Mouse (Mus musculus) hindbrain, embryonic 15.5 days (tissue): ENCODE data around the gene Acrv1. TPM values are rescaled to one million over a fixed set of nuclear protein-coding genes. Genes with fewer than 3 reads are reported as not detected.
"Not testable (repeated sequence)": the region's sequence is repeated elsewhere in the genome, so short reads cannot be mapped to it uniquely, and the experiment has no call there.

Experiments
- ATAC-seq: fragments of 200-750 bp; cut with Nextera tagmentation; 2 replicates; pipeline ENCODE4 v1.8.0; 2017; ENCODE audit warnings: low read depth, moderate number of reproducible peaks, moderate TSS enrichment; ENCODE audit not compliant: low FRiP score
- H3K27ac ChIP-seq: fragments of 300-500 bp; sonication (generic); replicated peaks from 2 replicates; pipeline ENCODE4 v1.5.1; 2015; ENCODE audit warnings: mild to moderate bottlenecking, inconsistent platforms
- H3K27me3 ChIP-seq: fragments of 300-500 bp; sonication (generic); 2 replicates; pipeline ENCODE4 v1.6.1; 2015; ENCODE audit warnings: control low read depth, inconsistent platforms
- H3K36me3 ChIP-seq: fragments of 300-500 bp; sonication (generic); 2 replicates; pipeline ENCODE4 v1.6.1; 2015; ENCODE audit warnings: control low read depth, inconsistent platforms
- H3K4me1 ChIP-seq: fragments of 300-500 bp; sonication (generic); replicated peaks from 2 replicates; pipeline ENCODE4 v1.6.1; 2015; ENCODE audit warnings: control low read depth, inconsistent platforms
- H3K4me2 ChIP-seq: fragments of 300-500 bp; sonication (generic); 2 replicates; pipeline ENCODE4 v1.6.1; 2015; ENCODE audit warnings: moderate library complexity, mild to moderate bottlenecking, inconsistent platforms
- H3K4me3 ChIP-seq: fragments of 300-500 bp; sonication (generic); 2 replicates; pipeline ENCODE4 v1.5.1; 2015; ENCODE audit warnings: mild to moderate bottlenecking, inconsistent platforms
- H3K9ac ChIP-seq: fragments of 300-500 bp; sonication (generic); 2 replicates; pipeline ENCODE4 v1.6.1; 2015; ENCODE audit warnings: inconsistent platforms
- H3K9me3 ChIP-seq: fragments of 300-500 bp; sonication (generic); 2 replicates; pipeline ENCODE4 v1.6.1; 2016; ENCODE audit warnings: control low read depth, inconsistent platforms
- WGBS: fragments of 180-500 bp; shearing (Covaris S2); methylation state at CpG from one replicate; pipeline ENCODE4 v1.1.7; 2015; 5-methylcytosine and 5-hydroxymethylcytosine counted together
- polyA plus RNA-seq: library from polyadenylated mRNA; unstranded; fragments of >200 nt; fragmentation: Nextera tagmentation; extraction: Ambion mirVana; gene quantifications from 2 replicates; pipeline ENCODE4 v1.2.1, GENCODE M21; 2015

The Acrv1 gene
- not detected in 2 replicates for polyA plus RNA-seq

DNA sequence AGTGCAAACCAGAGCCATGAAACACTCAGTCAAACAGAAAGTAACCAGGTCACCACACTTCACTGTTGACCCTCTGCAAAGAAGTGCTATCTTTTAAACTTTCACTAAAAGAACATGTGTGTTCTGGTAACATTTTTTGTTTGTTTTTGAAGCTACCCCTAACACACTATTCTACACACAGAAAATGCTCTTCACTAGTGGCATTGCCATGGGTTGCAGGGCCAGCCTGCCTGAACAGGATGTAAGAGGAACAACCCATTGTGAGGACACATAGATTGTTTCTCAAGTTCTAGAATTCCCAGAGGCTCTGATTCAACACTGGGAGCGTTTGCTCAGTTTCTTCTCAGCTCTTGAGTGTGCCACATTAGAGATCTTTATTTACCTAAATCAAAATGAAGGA is at the start of gene Acrv1:
Gene Acrv1, plus strand, starts transcription at position 301 of the 400 bp plus-strand sequence.
- H3K27ac ChIP-seq: no peak within 1 kb of the TSS
- no peak within 1 kb of the TSS for H3K4me3 ChIP-seq
- no peaks in the 10 kb centered on the region for H3K27me3 ChIP-seq
- no peak within 1 kb of the TSS for H3K4me2 ChIP-seq
- H3K4me1 ChIP-seq: no peaks in the 10 kb centered on the region
- ATAC-seq: no peak
- H3K9me3 ChIP-seq: no peaks in the 10 kb centered on the region
- no peak within 1 kb of the TSS for H3K9ac ChIP-seq
- H3K36me3 ChIP-seq: no peaks in the 10 kb centered on the region
- 73% methylated on average over 1 of the region's 1 CpGs for WGBS

DNA sequence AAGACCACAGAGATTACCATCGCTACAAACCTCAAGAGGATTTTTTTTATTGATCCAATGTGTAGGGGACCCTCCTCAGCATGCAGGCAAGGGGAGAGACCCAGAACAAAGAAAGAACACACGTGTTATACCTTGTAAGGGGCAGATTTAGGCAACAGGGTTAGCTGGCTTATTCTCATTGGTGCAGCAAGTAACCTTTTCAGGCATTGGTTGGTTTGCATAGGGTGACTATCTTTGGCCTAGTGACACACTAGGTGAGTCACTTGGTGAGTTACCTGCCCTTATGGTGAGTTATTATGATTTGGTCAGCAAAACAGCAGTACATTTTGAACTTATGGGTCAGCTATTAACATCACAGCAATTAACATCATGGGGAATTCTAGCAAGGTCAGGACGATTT is 49.7 kb upstream of the Acrv1 start, which contains the start of gene A630095E13Rik:
Gene A630095E13Rik, minus strand, starts transcription at position 101 of the 400 bp plus-strand sequence.
- H3K9me3 ChIP-seq, H3K36me3 ChIP-seq, H3K4me1 ChIP-seq, H3K4me2 ChIP-seq, H3K27me3 ChIP-seq, H3K4me3 ChIP-seq, ATAC-seq, H3K9ac ChIP-seq, H3K27ac ChIP-seq: not testable (repeated sequence)
- 66% methylated on average over 3 of the region's 3 CpGs for WGBS

GRCm38 (mm10) chr9:36681424-36681823 is 11.6 kb upstream of the Acrv1 start:
- Histone ChIP-seq H3K4me1 (no peaks in the 10 kb centered on the region), H3K9ac (no peak overlapping the region), H3K27ac (no peak overlapping the region), H3K36me3 (no peaks in the 10 kb centered on the region), H3K27me3 (no peaks in the 10 kb centered on the region), H3K4me3 (no peak overlapping the region), H3K4me2 (no peak overlapping the region), H3K9me3 (no peaks in the 10 kb centered on the region)
- no peak for ATAC-seq
- 77% methylated on average over 2 of the region's 2 CpGs for WGBS

- Histone ChIP-seq H3K4me2 (no peak overlapping the region), H3K27me3 (no peaks in the 10 kb centered on the region), H3K36me3 (no peaks in the 10 kb centered on the region), H3K4me3 (no peak overlapping the region), H3K9me3 (no peaks in the 10 kb centered on the region), H3K27ac (no peak overlapping the region), H3K4me1 (no peaks in the 10 kb centered on the region), H3K9ac (no peak overlapping the region)
- no peak for ATAC-seq
These were observed 5.7 kb upstream of the Acrv1 start for GRCm38 (mm10) chr9:36687329-36687728.

GRCm38 (mm10) chr9:36694276-36694675 is 1.3 kb downstream of the Acrv1 start:
- 96% methylated on average over 10 of the region's 10 CpGs for WGBS
- ATAC-seq: no peak
- Histone ChIP-seq H3K36me3 (no peaks in the 10 kb centered on the region), H3K4me3 (no peak overlapping the region), H3K27me3 (no peaks in the 10 kb centered on the region), H3K9me3 (no peaks in the 10 kb centered on the region), H3K9ac (no peak overlapping the region), H3K27ac (no peak overlapping the region), H3K4me1 (no peaks in the 10 kb centered on the region), H3K4me2 (no peak overlapping the region)

DNA sequence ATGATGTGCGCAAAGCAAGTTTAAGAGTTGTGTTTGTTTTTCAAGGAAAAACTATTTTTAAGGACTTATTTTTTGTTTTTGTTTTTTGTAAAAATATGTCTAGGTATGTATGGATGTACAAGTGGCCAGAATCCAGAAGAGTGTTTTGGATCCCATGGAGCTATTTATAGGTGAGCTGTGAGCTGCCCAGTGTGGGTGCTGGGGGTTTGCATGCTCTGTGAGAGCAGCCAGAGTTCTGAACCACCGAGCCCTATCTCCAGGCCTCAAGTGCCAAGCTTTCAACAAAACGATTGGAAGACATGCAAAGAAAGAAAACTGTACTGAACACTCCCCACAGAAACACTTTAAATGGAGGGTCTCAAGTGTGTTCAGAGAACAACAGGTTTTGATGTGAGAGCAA is 12.9 kb downstream of the Acrv1 start:
- Histone ChIP-seq H3K36me3 (0 out of 2 replicates have a peak, but pooled peaks cover 6% of the 10 kb centered on the region), H3K9me3 (no peaks in the 10 kb centered on the region), H3K4me2 (no peak overlapping the region), H3K4me1 (no peaks in the 10 kb centered on the region), H3K4me3 (no peak overlapping the region), H3K27me3 (no peaks in the 10 kb centered on the region), H3K27ac (no peak overlapping the region), H3K9ac (no peak overlapping the region)
- ATAC-seq: no peak
- WGBS: 91% methylated on average over 3 of the region's 3 CpGs

- H3K4me1 ChIP-seq: no peaks in the 10 kb centered on the region
- H3K4me3 ChIP-seq: no peak overlapping the region
- no peak overlapping the region for H3K4me2 ChIP-seq
- no peak overlapping the region for H3K27ac ChIP-seq
- WGBS: 95% methylated on average over 6 of the region's 6 CpGs
- ATAC-seq: no peak
- 0 out of 2 replicates have a peak, but pooled peaks cover 6% of the 10 kb centered on the region for H3K36me3 ChIP-seq
- H3K9me3 ChIP-seq: no peaks in the 10 kb centered on the region
- H3K9ac ChIP-seq: no peak overlapping the region
- no peaks in the 10 kb centered on the region for H3K27me3 ChIP-seq
These were observed 14.3 kb downstream of the Acrv1 start for GRCm38 (mm10) chr9:36707304-36707703.

DNA sequence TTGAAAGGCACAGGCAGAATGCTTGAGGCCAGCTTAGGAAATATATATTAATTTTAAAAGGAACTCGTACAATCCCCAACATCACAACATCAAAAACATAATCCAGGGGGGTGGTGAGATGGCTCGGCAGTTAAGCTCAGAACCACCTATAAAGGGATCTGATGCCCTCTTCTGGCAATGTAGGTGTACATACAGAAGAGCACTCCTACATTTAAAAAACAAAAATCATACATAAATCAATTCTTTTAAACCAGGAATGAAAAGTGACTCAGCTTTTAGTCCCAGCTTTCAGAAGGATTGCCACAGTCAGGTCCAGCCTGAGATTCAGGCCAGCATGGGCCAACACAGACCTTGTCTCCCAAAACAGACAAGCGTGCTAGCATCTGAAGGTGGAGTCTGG is 23.6 kb downstream of the Acrv1 start:
- H3K27me3 ChIP-seq: no peaks in the 10 kb centered on the region
- no peaks in the 10 kb centered on the region for H3K9me3 ChIP-seq
- H3K4me2 ChIP-seq: no peak overlapping the region
- no peak overlapping the region for H3K4me3 ChIP-seq
- no peaks in the 10 kb centered on the region for H3K4me1 ChIP-seq
- no peak for ATAC-seq
- 78% methylated on average over 3 of the region's 3 CpGs for WGBS
- no peak overlapping the region for H3K27ac ChIP-seq
- peaks cover 9% of the 10 kb centered on the region; the same call in 1 of the 2 replicates for H3K36me3 ChIP-seq
- no peak overlapping the region for H3K9ac ChIP-seq

- under 1% methylated on average over 51 of the region's 53 CpGs for WGBS
- ATAC-seq: peak; percentile 96
- Histone ChIP-seq H3K9me3 (no peaks in the 10 kb centered on the region), H3K4me2 (peak overlapping the region; percentile 100), H3K27ac (peak overlapping the region; percentile 90), H3K9ac (peak overlapping the region; percentile 74), H3K4me1 (peaks cover 16% of the 10 kb centered on the region), H3K36me3 (peaks cover 15% of the 10 kb centered on the region), H3K27me3 (no peaks in the 10 kb centered on the region), H3K4me3 (peak overlapping the region; percentile 82)
These were observed 33.4 kb downstream of the Acrv1 start for GRCm38 (mm10) chr9:36726131-36727033.

DNA sequence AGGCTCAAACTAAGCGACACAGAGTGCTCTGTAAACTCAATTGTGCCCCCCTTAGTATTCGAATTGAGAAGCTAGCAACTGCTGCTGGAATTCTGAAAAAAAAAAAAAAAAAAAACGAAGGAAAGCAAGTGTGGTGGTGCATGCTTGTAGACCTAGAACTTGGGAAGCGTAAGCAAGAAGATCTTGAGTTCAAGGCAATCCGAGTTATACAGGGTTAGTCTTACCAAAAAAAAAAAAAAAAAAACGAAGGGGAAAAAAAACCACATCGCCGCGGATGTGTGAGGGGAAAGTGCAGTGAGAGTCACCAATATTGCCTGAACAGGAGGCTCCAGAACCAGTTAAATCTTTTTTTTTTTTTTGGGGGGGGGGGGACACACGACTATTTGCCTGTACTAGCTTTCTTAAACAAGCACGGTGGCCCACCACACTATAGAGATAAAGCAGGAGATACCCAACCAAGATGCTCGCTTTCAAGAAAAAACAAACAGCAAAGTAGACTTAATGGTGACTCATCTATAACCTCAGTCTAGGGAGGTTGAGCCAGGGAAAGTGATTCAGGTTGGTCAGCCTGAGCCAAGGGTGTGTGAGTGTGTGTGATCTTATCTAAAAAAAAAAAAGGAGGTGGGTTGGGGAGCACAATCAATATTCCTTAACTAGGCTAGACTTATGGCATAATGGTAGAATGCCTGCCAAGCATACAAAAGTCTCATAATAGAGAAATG is 34.2 kb downstream of the Acrv1 start, which contains the start of gene Chek1:
Gene Chek1, minus strand, starts transcription at position 32 of the 722 bp plus-strand sequence.
- Histone ChIP-seq H3K9ac (peak within 1 kb of the TSS; percentile 74), H3K4me1 (peaks cover 16% of the 10 kb centered on the region), H3K4me3 (peak within 1 kb of the TSS; percentile 82), H3K4me2 (peak within 1 kb of the TSS; percentile 100), H3K27me3 (no peaks in the 10 kb centered on the region), H3K27ac (peak within 1 kb of the TSS; percentile 90), H3K9me3 (no peaks in the 10 kb centered on the region), H3K36me3 (peaks cover 16% of the 10 kb centered on the region)
- no peak for ATAC-seq
- 8% methylated on average over 12 of the region's 12 CpGs for WGBS
